8 mouse cellular contexts compared by ENCODE assay signal in the genomic region with DNA sequence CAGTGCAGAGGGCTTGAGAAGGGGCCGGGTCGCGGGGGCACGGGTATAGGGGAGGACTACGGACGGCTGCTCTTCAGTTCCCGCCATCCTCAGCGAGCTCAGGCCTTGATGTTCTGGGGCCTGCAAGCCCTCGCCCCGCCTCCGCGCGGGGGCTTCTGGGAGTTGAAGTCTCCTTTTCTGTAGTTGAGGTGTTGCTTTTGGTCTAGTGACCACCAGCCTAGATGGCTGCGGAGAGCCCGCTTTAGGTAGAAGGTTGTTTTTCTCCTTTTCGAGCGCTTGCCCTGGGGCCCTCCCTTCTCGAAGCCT. TPM values are rescaled to one million over a fixed set of nuclear protein-coding genes. Genes with fewer than 3 reads are reported as not detected.
DNase-seq lines count a peak whose midpoint lies in the region; ATAC-seq and TF ChIP-seq lines count a peak whose summit lies in the region.

No protein-coding gene starts in this region.

- peak overlapping the region; percentile 83 to 90 for H3K27ac ChIP-seq in heart, embryonic 14.5 days (replicated peaks in 1 of 2; ENCODE audit: control insufficient read depth in 1 of 2, insufficient read depth in 1 of 2, low read depth in 2 of 2, low read length in 2 of 2)
- H3K27ac ChIP-seq in liver, embryonic 11.5 days (ENCODE audit: low read depth, low read length): peak overlapping the region; percentile 66; the same call in 1 of the 2 replicates

- peaks cover 50% of the 10 kb centered on the region for H3K79me2 ChIP-seq in myocyte (ENCODE audit: control insufficient read depth, insufficient read depth)

- H3K36me3 ChIP-seq in heart, embryonic 14.5 days (ENCODE audit: control insufficient read depth, insufficient read depth, low read length): peaks cover 29% of the 10 kb centered on the region
- peaks cover 12% of the 10 kb centered on the region for H3K36me3 ChIP-seq in liver, embryonic 11.5 days (ENCODE audit: control insufficient read depth, insufficient read depth, low read length)
- peaks cover 17% of the 10 kb centered on the region for H3K36me3 ChIP-seq in myocyte (ENCODE audit: control insufficient read depth, insufficient read depth)
- H3K36me3 ChIP-seq in splenic B cell, adult 2 months (ENCODE audit: control insufficient read depth, insufficient read depth, low read length, poor library complexity, severe bottlenecking): peaks cover 4% of the 10 kb centered on the region; the same call in 1 of the 2 replicates

- H3ac ChIP-seq in myocyte (ENCODE audit: control insufficient read depth, insufficient read length): peak overlapping the region; percentile 67

- WGBS in heart, embryonic 14.5 days: under 1% methylated on average over 18 of the region's 18 CpGs
- WGBS in liver, embryonic 11.5 days: under 1% methylated on average over 18 of the region's 18 CpGs

- no peaks in the 10 kb centered on the region for H3K27me3 ChIP-seq in heart, embryonic 14.5 days (ENCODE audit: control insufficient read depth, insufficient read depth, low read length)
- H3K27me3 ChIP-seq in liver, embryonic 11.5 days (replicated peaks; ENCODE audit: control insufficient read depth, insufficient read depth, low read length): no peaks in the 10 kb centered on the region
- H3K27me3 ChIP-seq in myocyte (ENCODE audit: control insufficient read depth, insufficient read depth, insufficient read length): no peaks in the 10 kb centered on the region
- H3K27me3 ChIP-seq in splenic B cell, adult 2 months (ENCODE audit: control insufficient read depth, insufficient read depth, low read length, poor library complexity, severe bottlenecking): no peaks in the 10 kb centered on the region

- H3K4me3 ChIP-seq in heart, embryonic 14.5 days (ENCODE audit: control insufficient read depth in 1 of 2, insufficient read depth in 1 of 2, low read depth in 1 of 2, low read length in 2 of 2): peak overlapping the region; percentile 98 to 100
- peak overlapping the region; percentile 80 for H3K4me3 ChIP-seq in liver, embryonic 11.5 days (ENCODE audit: low read depth, low read length)
- H3K4me3 ChIP-seq in myocyte: peak overlapping the region; percentile 75

- peak; percentile 91 for DNase-seq in CD4-positive, CD25-positive, alpha-beta regulatory T cell, adult 2 months (ENCODE audit: low read depth, low spot score)
- DNase-seq in brain, embryonic 18.5 days (ENCODE audit: low read depth, low spot score): peak; percentile 69
- peak; percentile 92 for DNase-seq in kidney, postnatal 10 days
- DNase-seq in liver, embryonic 11.5 days (ENCODE audit: low spot score): peak; percentile 90
- peak; percentile 91 for DNase-seq in splenic B cell, adult 2 months (ENCODE audit: low read depth, low spot score)

- H3K9me3 ChIP-seq in heart, embryonic 14.5 days (ENCODE audit: control insufficient read depth, low read length): no peaks in the 10 kb centered on the region
- H3K9me3 ChIP-seq in liver, embryonic 11.5 days (ENCODE audit: control insufficient read depth, low read length): no peaks in the 10 kb centered on the region

- no peak for TF ChIP-seq POLR2A in myocyte (IDR thresholded peaks at IDR 0.05; ENCODE audit: insufficient read length, low read depth)

- ATAC-seq in erythroid progenitor cell, adult 5-6 weeks (replicated peaks; ENCODE audit: low FRiP score, poor library complexity, severe bottlenecking): peak; percentile 89
- peak; percentile 83 for ATAC-seq in heart, embryonic 14.5 days (ENCODE audit: insufficient number of reproducible peaks, insufficient read depth, low FRiP score, low read depth)
- peak; percentile 88 for ATAC-seq in liver, embryonic 11.5 days (replicated peaks; ENCODE audit: low FRiP score)

- peak overlapping the region; percentile 88 for H3K9ac ChIP-seq in heart, embryonic 14.5 days (ENCODE audit: low read length)
- peak overlapping the region; percentile 75 for H3K9ac ChIP-seq in liver, embryonic 11.5 days (ENCODE audit: low read depth, low read length)

- peaks cover 9 to 43% of the 10 kb centered on the region in 2 experiments for H3K4me1 ChIP-seq in heart, embryonic 14.5 days (ENCODE audit: control insufficient read depth in 2 of 2, insufficient read depth in 2 of 2, low read length in 2 of 2)
- H3K4me1 ChIP-seq in liver, embryonic 11.5 days (replicated peaks; ENCODE audit: control insufficient read depth, insufficient read depth, low read length): peaks cover 25% of the 10 kb centered on the region

- peak overlapping the region; percentile 74 for H3K4me2 ChIP-seq in heart, embryonic 14.5 days (ENCODE audit: low read length)
- H3K4me2 ChIP-seq in liver, embryonic 11.5 days: peak overlapping the region; percentile 85
- H3K4me2 ChIP-seq in myocyte (ENCODE audit: low read depth): peak overlapping the region; percentile 92

TF ChIP-seq in myocyte, 11 proteins besides CTCF, POLR2A, EP300 and RAD21:
- TF ChIP-seq E2F4 (IDR thresholded peaks at IDR 0.05; ENCODE audit: insufficient read depth) (peak; percentile 25), REST (IDR thresholded peaks at IDR 0.05; ENCODE audit: insufficient read depth, insufficient read length) (no peak)

RNA-seq across cellular contexts. Expression of a gene that starts 0.5 kb away (rescaled TPM):
- 17.7 and 27.2 TPM in 2 replicates for total RNA-seq in erythroid progenitor cell, adult 5-6 weeks (2015; ENCODE audit: low replicate concordance)
- total RNA-seq in erythroid progenitor cell, adult 5-6 weeks (2017; ENCODE audit: low replicate concordance): 26.5 and 29.4 TPM in 2 replicates
- polyA plus RNA-seq in heart, embryonic 14.5 days (2014; fragmentation: Nextera tagmentation; extraction: Ambion mirVana): 46.4 and 47.0 TPM in 2 replicates
- 49.8 and 50.1 TPM in 2 replicates for polyA plus RNA-seq in liver, embryonic 11.5 days (2014; fragmentation: Nextera tagmentation; extraction: Ambion mirVana)
- 6.6 TPM for polyA plus RNA-seq in myocyte (2012; fragmentation: generic; extraction: Trizol)

RNA-seq across cellular contexts. Expression of a gene that starts 57.5 kb away (rescaled TPM):
- total RNA-seq in erythroid progenitor cell, adult 5-6 weeks (2015; ENCODE audit: low replicate concordance): 0.36 TPM in 1 of 2 replicates, not detected in the other
- total RNA-seq in erythroid progenitor cell, adult 5-6 weeks (2017; ENCODE audit: low replicate concordance): 0.39 TPM in 1 of 2 replicates, not detected in the other
- 0.80 and 0.92 TPM in 2 replicates for polyA plus RNA-seq in heart, embryonic 14.5 days (2014; fragmentation: Nextera tagmentation; extraction: Ambion mirVana)
- 4.7 and 4.9 TPM in 2 replicates for polyA plus RNA-seq in liver, embryonic 11.5 days (2014; fragmentation: Nextera tagmentation; extraction: Ambion mirVana)
- 0.43 TPM for polyA plus RNA-seq in myocyte (2012; fragmentation: generic; extraction: Trizol)

Comparison
In these comparisons a context has a peak if more than half of its experiments do, and no peak if none do; other contexts are left out.
1. Peak in every context shown above with its lines: DNase-seq, ATAC-seq, H3K4me3 ChIP-seq and H3K27ac ChIP-seq.